Mouse (Mus musculus) Muller cell, postnatal 12 days (primary cell): Measurements from ENCODE around the gene E130114P18Rik.

Experiments used
- DNase-seq: peaks from one replicate; pipeline ENCODE4 v3.0.0-alpha.2; 2015; ENCODE audit errors: inconsistent ontology term

E130114P18Rik gene

GRCm38 (mm10) chr4:97776388-97777080, 1.3 kb downstream of the E130114P18Rik start:
- peak; percentile 64 for DNase-seq

- peak; percentile 49 for DNase-seq
Measured at GRCm38 (mm10) chr4:97775494-97776265, 2.2 kb downstream of the E130114P18Rik start.

- DNase-seq: peak; percentile 95
Measured at GRCm38 (mm10) chr4:97775059-97775458, 2.8 kb downstream of the E130114P18Rik start.

GRCm38 (mm10) chr4:97774446-97774950, 3.4 kb downstream of the E130114P18Rik start:
- no peak for DNase-seq

- DNase-seq: no peak
Measured at GRCm38 (mm10) chr4:97773791-97774190, 4.1 kb downstream of the E130114P18Rik start.

- peak; percentile 97 for DNase-seq
Measured at GRCm38 (mm10) chr4:97773110-97773593, 4.7 kb downstream of the E130114P18Rik start.

- DNase-seq: peak; percentile 86
Measured at GRCm38 (mm10) chr4:97772641-97773040, 5.2 kb downstream of the E130114P18Rik start, which contains the start of gene Nfia. TSS of gene Nfia (plus strand) at chr4:97772734.

GRCm38 (mm10) chr4:97772084-97772484, 5.8 kb downstream of the E130114P18Rik start:
- DNase-seq: peak; percentile 100

GRCm38 (mm10) chr4:97771426-97771825, 6.5 kb downstream of the E130114P18Rik start:
- DNase-seq: no peak

- no peak for DNase-seq
Measured at GRCm38 (mm10) chr4:97769861-97770260, 8.0 kb downstream of the E130114P18Rik start.

GRCm38 (mm10) chr4:97767516-97767915, 10.4 kb downstream of the E130114P18Rik start:
- no peak for DNase-seq

GRCm38 (mm10) chr4:97767025-97767424, 10.9 kb downstream of the E130114P18Rik start:
- DNase-seq: no peak

GRCm38 (mm10) chr4:97766100-97766499, 11.8 kb downstream of the E130114P18Rik start:
- no peak for DNase-seq

GRCm38 (mm10) chr4:97765341-97766020, 12.4 kb downstream of the E130114P18Rik start:
- DNase-seq: no peak

GRCm38 (mm10) chr4:97764616-97765015, 13.3 kb downstream of the E130114P18Rik start:
- DNase-seq: no peak

- DNase-seq: no peak
Measured at GRCm38 (mm10) chr4:97758661-97759060, 19.2 kb downstream of the E130114P18Rik start.

GRCm38 (mm10) chr4:97757978-97758461, 19.9 kb downstream of the E130114P18Rik start:
- DNase-seq: peak; percentile 79

- peak; percentile 84 for DNase-seq
Measured at GRCm38 (mm10) chr4:97757207-97757977, 20.5 kb downstream of the E130114P18Rik start.

- peak; percentile 54 for DNase-seq
Measured at GRCm38 (mm10) chr4:97754241-97754640, 23.6 kb downstream of the E130114P18Rik start.

GRCm38 (mm10) chr4:97753521-97753920, 24.4 kb downstream of the E130114P18Rik start:
- DNase-seq: no peak
